Mouse (Mus musculus) kidney, adult 2 months (tissue): Measurements from ENCODE around the gene Gm28048.

ENCODE experiments used
- CTCF ChIP-seq: fragments of 200-500 bp; conservative IDR thresholded peaks from 2 replicates; pipeline ENCODE4 v1.5.1; 2011; ENCODE audit warnings: low read depth, mild to moderate bottlenecking, control low read depth, low read length, moderate library complexity, mixed read lengths; ENCODE audit not compliant: insufficient read depth, insufficient read length
- POLR2A ChIP-seq: fragments of 200-500 bp; IDR thresholded peaks from one replicate; pipeline ENCODE4 v1.6.1; 2011; ENCODE audit warnings: low read depth, low read length, control low read depth

DNA sequence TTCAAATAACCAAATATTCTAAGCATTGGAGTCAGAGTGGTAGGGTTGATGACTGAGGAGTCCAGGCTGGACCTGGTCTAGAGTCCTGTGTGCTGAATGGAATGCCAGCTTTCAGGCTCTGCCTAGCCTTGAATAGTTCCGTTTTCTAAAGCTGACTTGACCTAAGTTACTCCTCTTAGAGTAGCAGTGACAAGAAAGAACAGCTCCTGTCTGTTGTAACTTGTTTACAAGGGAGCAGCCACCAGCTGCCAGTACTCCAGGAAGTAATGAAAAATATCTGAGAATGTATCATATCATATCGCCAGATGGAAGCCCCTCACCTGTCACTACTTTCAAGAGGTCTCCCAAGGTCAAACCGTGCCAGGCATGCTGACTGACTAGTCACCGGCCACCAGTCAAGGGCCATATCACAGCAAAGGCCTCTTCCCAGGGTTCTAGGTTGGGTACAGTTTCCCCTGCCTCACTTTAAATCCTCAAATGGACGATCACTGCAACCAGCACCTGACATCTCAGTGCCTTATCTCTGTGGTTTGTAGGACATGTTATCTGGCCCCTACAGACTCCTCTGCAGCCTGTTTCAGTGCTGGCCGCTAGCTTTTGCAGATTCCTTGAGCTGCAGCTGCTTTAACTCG lies 172.3 kb downstream of the Gm28048 start:
- no peak for TF ChIP-seq CTCF
- TF ChIP-seq POLR2A, result no peak
